Mouse (Mus musculus) MEL (cell line): ENCODE measurements at regions not wholly inside any gene's neighbourhood (a gene's known extent, or its start where the extent isn't known, plus 50 kb on each side); places are given as distances from the start of the nearest gene placed in this dataset.

Experiments
- DNase-seq: peaks from one replicate; pipeline ENCODE4 v3.0.0; 2011; ENCODE audit warnings: low read depth, low spot score
- H3K27ac ChIP-seq: 2 replicates; pipeline ENCODE4 v1.5.1; 2012; ENCODE audit warnings: low read depth, mild to moderate bottlenecking, control low read depth, low read length, moderate library complexity; ENCODE audit not compliant: control insufficient read depth
- H3K27me3 ChIP-seq, 2 experiments: fragments of 150-350 bp in 1 of 2; sonication (generic) in 1 of 2; 2 replicates each; pipeline ENCODE4 v1.6.1; 2012; ENCODE audit warnings: low read length in 2 of 2, mild to moderate bottlenecking in 2 of 2, improper control_type of control experiment in 1 of 2, moderate library complexity in 1 of 2; ENCODE audit not compliant: insufficient read depth in 2 of 2, control insufficient read depth in 1 of 2
- H3K36me3 ChIP-seq, 2 experiments: 2 replicates each; pipeline ENCODE4 v1.6.1; 2012 to 2014; ENCODE audit warnings: low read length in 2 of 2, improper control_type of control experiment in 1 of 2, inconsistent platforms in 1 of 2, mild to moderate bottlenecking in 1 of 2; ENCODE audit not compliant: insufficient read depth in 2 of 2, control insufficient read depth in 1 of 2
- H3K4me1 ChIP-seq, 2 experiments: fragments of 150-350 bp in 1 of 2; sonication (generic) in 1 of 2; 2 replicates each; pipeline ENCODE4 v1.6.1; 2012; ENCODE audit warnings: low read length in 2 of 2, improper control_type of control experiment in 1 of 2, mild to moderate bottlenecking in 1 of 2; ENCODE audit not compliant: insufficient read depth in 2 of 2, control insufficient read depth in 1 of 2
- H3K4me3 ChIP-seq, 2 experiments: fragments of 150-350 bp in 1 of 2; sonication (generic) in 1 of 2; 2 replicates each; pipeline ENCODE4 v1.5.1; 2012; ENCODE audit warnings: low read depth in 2 of 2, low read length in 2 of 2, mild to moderate bottlenecking in 2 of 2, moderate library complexity in 2 of 2, control low read depth in 1 of 2, improper control_type of control experiment in 1 of 2; ENCODE audit not compliant: control insufficient read depth in 1 of 2, insufficient read depth in 1 of 2
- H3K79me2 ChIP-seq: 2 replicates; pipeline ENCODE4 v1.6.1; 2012; ENCODE audit warnings: mild to moderate bottlenecking, low read length, moderate library complexity; ENCODE audit not compliant: control insufficient read depth, poor library complexity, insufficient read depth
- H3K9ac ChIP-seq: 2 replicates; pipeline ENCODE4 v1.6.1; 2012; ENCODE audit warnings: low read depth, mild to moderate bottlenecking, control low read depth, low read length, moderate library complexity; ENCODE audit not compliant: control insufficient read depth, poor library complexity, severe bottlenecking
- H3K9me3 ChIP-seq: fragments of 150-350 bp; sonication (generic); replicated peaks from 2 replicates; pipeline ENCODE4 v1.6.1; 2012; ENCODE audit warnings: mild to moderate bottlenecking, low read length, improper control_type of control experiment, moderate library complexity; ENCODE audit not compliant: insufficient read depth
- CHD1 ChIP-seq: IDR thresholded peaks from 2 replicates; pipeline ENCODE4 v1.6.1; 2012; ENCODE audit warnings: low read depth, mild to moderate bottlenecking, inconsistent platforms, low read length, improper control_type of control experiment
- E2F4 ChIP-seq: IDR thresholded peaks from 2 replicates; pipeline ENCODE4 v1.6.1; 2011; ENCODE audit warnings: low read depth, low read length, improper control_type of control experiment, borderline replicate concordance
- ELF1 ChIP-seq: IDR thresholded peaks from 2 replicates; pipeline ENCODE4 v1.6.1; 2014; ENCODE audit warnings: low read depth, mild to moderate bottlenecking, inconsistent platforms, low read length, improper control_type of control experiment, moderate library complexity
- EP300 ChIP-seq, 2 experiments: IDR thresholded peaks; 2 replicates each; pipeline ENCODE4 v1.6.1; 2011; ENCODE audit warnings: improper control_type of control experiment in 2 of 2, low read length in 2 of 2, low read depth in 1 of 2, mild to moderate bottlenecking in 1 of 2
- ETS1 ChIP-seq: IDR thresholded peaks from 2 replicates; pipeline ENCODE4 v1.6.1; 2012; ENCODE audit warnings: low read depth, mild to moderate bottlenecking, inconsistent platforms, low read length, improper control_type of control experiment, moderate library complexity
- GABPA ChIP-seq: IDR thresholded peaks from 2 replicates; pipeline ENCODE4 v1.6.1; 2012; ENCODE audit warnings: low read depth, mild to moderate bottlenecking, inconsistent platforms, low read length, improper control_type of control experiment, moderate library complexity
- HCFC1 ChIP-seq: IDR thresholded peaks from 2 replicates; pipeline ENCODE4 v1.6.1; 2012; ENCODE audit warnings: low read depth, mild to moderate bottlenecking, inconsistent platforms, low read length, improper control_type of control experiment, moderate library complexity
- JUND ChIP-seq: IDR thresholded peaks from 2 replicates; pipeline ENCODE4 v1.6.1; 2011; ENCODE audit warnings: low read depth, mild to moderate bottlenecking, improper control_type of control experiment, low read length
- KAT2A ChIP-seq: conservative IDR thresholded peaks from 2 replicates; pipeline ENCODE4 v1.6.1; 2012; ENCODE audit warnings: low read depth, low read length, improper control_type of control experiment, inconsistent platforms
- MAX ChIP-seq: IDR thresholded peaks from 2 replicates; pipeline ENCODE4 v1.6.1; 2011; ENCODE audit warnings: low read length, improper control_type of control experiment
- MEF2A ChIP-seq: IDR thresholded peaks from 2 replicates; pipeline ENCODE4 v1.6.1; 2014; ENCODE audit warnings: low read depth, mild to moderate bottlenecking, inconsistent platforms, low read length, improper control_type of control experiment; ENCODE audit not compliant: poor library complexity, insufficient replicate concordance, severe bottlenecking; ENCODE audit errors: extremely low read depth
- NRF1 ChIP-seq: IDR thresholded peaks from 2 replicates; pipeline ENCODE4 v1.6.1; 2014; ENCODE audit warnings: low read depth, mild to moderate bottlenecking, inconsistent platforms, low read length, improper control_type of control experiment, moderate library complexity; ENCODE audit not compliant: poor library complexity, insufficient read depth, severe bottlenecking
- POLR2AphosphoS2 ChIP-seq: IDR thresholded peaks from 2 replicates; pipeline ENCODE4 v1.6.1; 2011; ENCODE audit warnings: low read length, improper control_type of control experiment
- POLR2AphosphoS5 ChIP-seq: IDR thresholded peaks from 2 replicates; pipeline ENCODE4 v1.6.1; 2012; ENCODE audit warnings: low read depth, borderline replicate concordance, mild to moderate bottlenecking, inconsistent platforms, low read length, moderate library complexity, mixed read lengths
- RCOR1 ChIP-seq: IDR thresholded peaks from 2 replicates; pipeline ENCODE4 v1.6.1; 2012; ENCODE audit warnings: low read depth, mild to moderate bottlenecking, inconsistent platforms, low read length, improper control_type of control experiment
- SIN3A ChIP-seq: IDR thresholded peaks from 2 replicates; pipeline ENCODE4 v1.6.1; 2012; ENCODE audit warnings: low read length, improper control_type of control experiment, inconsistent platforms
- TBP ChIP-seq: IDR thresholded peaks from 2 replicates; pipeline ENCODE4 v1.8.0; 2011; ENCODE audit warnings: low read depth, low read length, improper control_type of control experiment
- TCF12 ChIP-seq: IDR thresholded peaks from 2 replicates; pipeline ENCODE4 v1.6.1; 2014; ENCODE audit warnings: low read depth, mild to moderate bottlenecking, inconsistent platforms, low read length, improper control_type of control experiment, moderate library complexity
- UBTF ChIP-seq: IDR thresholded peaks from 2 replicates; pipeline ENCODE4 v1.6.1; 2012; ENCODE audit warnings: low read depth, mild to moderate bottlenecking, inconsistent platforms, low read length, improper control_type of control experiment, moderate library complexity, borderline replicate concordance; ENCODE audit not compliant: insufficient read depth
- USF2 ChIP-seq, 2 experiments: IDR thresholded peaks; 2 replicates each; pipeline ENCODE4 v1.6.1; 2011 to 2012; ENCODE audit warnings: improper control_type of control experiment in 2 of 2, low read length in 2 of 2, borderline replicate concordance in 1 of 2, inconsistent platforms in 1 of 2, low read depth in 1 of 2, mild to moderate bottlenecking in 1 of 2; ENCODE audit not compliant: insufficient read depth in 1 of 2

GRCm38 (mm10) chr17:75931022-75931421 lies 379.3 kb upstream of the Fam98a start (continued):
- TF ChIP-seq E2F4 (no peak), TBP (no peak), GABPA (no peak)

- no peak overlapping the region for H3K9ac ChIP-seq
- no peak overlapping the region for H3K4me3 ChIP-seq
- DNase-seq = no peak
- no peak overlapping the region for H3K27ac ChIP-seq
- no peaks in the 10 kb centered on the region for H3K27me3 ChIP-seq
- H3K36me3 ChIP-seq = no peaks in the 10 kb centered on the region
- no peaks in the 10 kb centered on the region for H3K79me2 ChIP-seq
- TF ChIP-seq ELF1 (no peak), JUND (no peak), MEF2A (no peak), POLR2AphosphoS5 (no peak), GABPA (no peak), TBP (no peak), ETS1 (no peak), E2F4 (no peak), KAT2A (no peak), UBTF (no peak), HCFC1 (no peak), RCOR1 (no peak), NRF1 (no peak), POLR2AphosphoS2 (no peak), MAX (no peak), EP300 (IDR thresholded peaks at IDR 0.05; ENCODE audit: low read depth in 1 of 2, low read length in 2 of 2) (no peak), SIN3A (no peak), TCF12 (no peak), CHD1 (no peak), USF2 (IDR thresholded peaks at IDR 0.05; ENCODE audit: borderline replicate concordance in 1 of 2, insufficient read depth in 1 of 2, low read depth in 1 of 2, low read length in 2 of 2) (no peak)
- no peaks in the 10 kb centered on the region for H3K4me1 ChIP-seq
- H3K9me3 ChIP-seq = no peaks in the 10 kb centered on the region
These were observed 368.5 kb upstream of the Fam98a start for GRCm38 (mm10) chr17:75920240-75920639.
